Mouse (Mus musculus): ENCODE data around the gene Polr2b.

Gene Polr2b

DNA sequence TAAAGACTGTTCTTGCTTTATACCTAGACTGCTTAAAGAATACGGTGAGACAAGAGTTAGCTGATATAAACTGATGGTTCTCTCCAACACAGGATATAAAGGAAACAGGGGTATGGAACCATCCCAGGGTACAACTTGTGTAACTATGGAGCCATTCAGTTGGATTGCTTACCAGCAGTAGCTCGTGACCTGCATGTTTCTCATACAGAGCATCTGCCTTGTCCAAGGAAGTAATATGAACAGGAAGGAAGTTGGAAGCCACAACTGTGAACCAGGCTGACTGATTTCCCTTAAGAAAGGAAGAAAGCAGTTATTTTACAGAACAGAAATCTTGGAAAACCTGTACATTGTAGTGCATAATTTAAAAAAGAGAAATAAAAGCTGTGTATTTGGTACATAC is 10.5 kb upstream of the Polr2b start:
- DNase-seq (ENCODE audit: low spot score) = no peak

DNA sequence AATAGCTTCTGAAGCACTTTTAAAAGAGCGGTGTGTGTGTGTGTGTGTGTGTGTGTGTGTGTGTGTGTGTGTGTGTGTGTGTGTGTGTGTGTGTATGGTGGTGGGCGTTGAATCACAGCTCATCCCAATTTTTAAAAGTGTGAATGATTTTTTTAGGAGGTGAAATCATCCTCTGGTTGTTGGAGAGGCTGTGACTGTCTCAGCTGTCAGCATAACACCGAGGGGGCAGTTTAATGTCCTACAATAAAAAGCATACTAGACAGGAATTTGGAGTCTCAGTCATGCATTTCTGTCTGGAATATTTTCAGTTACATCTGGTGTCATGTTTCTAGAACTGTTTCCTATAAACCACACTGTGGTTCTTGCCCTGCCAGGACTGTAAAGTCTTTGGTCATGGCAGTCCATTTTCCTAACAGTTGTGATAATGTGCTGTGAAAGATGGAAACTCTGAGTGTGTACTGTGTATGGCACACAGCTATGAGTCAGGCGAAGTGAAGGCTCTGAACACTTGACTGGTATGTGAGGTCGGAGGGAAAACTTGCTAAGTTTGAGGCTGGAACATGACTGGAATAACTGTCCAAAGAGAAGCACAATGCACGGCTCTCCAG is 8.5 kb upstream of the Polr2b start:
- DNase-seq (ENCODE audit: low spot score) = no peak

DNA sequence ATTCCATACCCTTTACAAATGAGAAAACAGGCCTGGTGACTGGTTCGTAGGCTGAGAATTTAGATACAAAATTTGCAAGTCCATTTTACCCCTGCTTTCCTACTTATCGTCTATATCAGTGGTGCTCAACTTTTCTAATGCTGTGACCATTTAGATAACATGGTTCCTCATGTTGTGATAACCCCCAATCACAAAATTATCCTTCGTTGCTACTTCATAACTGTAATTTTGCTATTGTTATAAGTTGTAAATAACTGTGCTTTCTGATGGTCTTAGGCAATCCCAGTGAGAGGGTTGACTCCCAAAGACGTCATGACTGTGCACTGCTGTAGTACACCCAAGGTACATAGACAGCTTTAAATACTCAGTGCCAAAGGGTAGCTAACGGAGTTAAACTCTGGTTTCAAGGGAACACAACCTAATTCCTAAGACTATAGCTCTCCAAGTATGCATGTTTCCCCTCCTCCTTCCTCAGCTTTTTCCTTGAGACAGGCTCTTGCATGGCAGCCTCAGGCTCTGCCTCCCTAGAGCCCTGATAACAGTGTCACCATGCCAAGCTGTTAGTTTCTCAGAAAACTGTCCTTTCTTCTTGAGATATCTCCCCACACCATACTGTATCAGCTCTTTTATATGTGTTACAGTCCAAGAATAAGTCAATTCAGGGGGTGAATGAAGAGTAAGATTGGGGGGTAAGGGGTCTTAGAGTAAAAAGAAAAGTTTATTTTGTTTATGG is 2.0 kb upstream of the Polr2b start:
- DNase-seq (ENCODE audit: low spot score) = no peak

DNA sequence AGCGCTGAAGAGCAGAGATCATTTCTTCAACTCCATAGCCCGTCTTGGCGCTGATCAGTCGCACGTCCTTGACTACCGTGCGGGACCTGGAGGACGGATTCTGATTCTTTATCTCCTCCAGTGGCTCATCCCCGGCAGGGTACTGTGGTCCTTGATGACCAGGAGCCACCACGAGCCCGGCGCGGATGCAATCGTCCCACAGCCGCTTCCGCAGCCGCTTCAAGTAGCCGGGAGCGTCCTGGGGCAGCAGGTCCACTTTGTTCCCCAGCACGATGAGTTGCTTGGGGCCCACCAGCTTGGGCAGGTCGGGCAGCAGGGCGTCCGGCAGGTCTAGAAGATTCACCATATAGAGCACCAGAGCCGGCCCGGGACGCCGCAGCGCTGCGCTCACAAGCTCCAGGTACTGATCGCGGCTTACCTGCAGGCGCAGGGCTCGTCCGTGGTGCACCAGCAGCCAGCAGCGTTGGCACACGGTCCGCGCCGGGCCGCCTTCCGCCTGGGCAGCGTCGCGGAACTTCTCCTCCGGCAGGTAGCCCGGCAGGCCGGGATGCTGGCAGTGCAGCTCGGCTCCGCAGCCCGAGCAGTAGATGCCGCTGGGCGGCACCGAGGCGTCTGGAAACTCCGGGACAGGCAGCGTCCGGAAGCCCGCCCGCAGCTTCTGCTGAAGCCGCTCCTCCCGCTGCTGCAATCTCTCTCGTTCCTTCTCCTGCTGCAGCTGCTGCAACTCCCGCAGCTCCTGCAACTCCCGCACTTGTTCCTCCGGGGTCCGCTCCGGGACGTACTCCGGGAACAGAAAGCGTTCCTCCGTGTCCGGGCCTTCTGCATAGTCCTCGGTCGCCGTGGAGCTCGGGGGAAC is 668 bp upstream of the Polr2b start:
- DNase-seq (ENCODE audit: low spot score) = no peak

DNA sequence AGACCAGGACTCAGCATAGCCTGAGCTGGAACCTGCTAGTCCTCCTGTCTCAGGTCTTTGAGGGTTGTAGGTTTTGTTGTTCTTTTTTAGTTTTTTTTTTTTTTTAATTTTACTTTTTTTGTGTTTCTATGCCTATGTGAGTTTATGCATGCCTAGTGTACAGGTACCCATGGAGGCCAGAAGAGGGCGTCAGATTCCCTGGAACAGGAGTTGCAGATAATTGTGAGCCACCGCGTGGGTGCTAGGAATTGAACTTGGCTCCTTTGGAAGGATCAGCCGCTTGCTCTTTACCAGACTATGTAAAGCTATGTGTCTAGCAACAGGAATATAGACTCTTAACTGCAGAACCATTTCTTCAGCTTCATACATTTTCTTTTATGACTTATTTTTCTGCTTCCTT is 4.3 kb downstream of the Polr2b start:
- DNase-seq (ENCODE audit: low spot score) = no peak

DNA sequence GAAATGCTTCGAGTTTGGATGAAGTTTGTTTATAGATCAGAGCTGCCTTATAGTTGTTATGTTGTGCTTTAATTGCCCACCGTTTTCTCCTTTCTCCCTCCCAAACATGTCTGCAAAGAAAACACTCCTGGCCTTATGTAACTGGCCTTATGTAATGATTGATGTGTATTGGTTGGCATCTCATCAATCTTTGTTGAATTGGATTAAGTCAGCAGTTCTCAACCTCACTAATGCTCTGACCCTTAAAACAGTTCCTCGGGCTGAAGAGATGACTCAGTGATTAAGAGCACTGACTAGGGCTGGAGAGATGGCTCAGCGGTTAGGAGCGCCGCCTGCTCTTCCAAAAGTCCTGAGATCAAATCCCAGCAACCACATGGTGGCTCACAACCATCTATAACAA is 5.0 kb downstream of the Polr2b start:
- no peak for DNase-seq (ENCODE audit: low spot score)

DNA sequence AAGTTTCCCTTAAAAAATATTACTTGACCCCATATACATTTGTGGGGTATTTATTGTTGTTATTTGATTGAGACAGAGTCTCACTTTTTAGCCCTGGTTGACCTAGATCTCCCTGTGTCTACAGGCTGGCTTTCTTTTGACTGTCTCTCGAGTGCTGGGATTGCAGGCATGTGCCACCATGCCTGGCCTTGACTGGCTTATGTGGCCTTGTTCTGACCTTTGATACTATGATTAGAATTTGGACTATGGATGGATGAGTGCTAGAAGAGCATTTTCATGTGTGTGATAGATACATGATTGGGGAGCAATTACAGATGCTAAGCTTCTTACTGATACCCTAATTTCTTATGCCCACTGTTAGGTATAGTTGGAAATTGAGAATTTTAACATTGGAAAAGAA is 15.0 kb downstream of the Polr2b start:
- DNase-seq (ENCODE audit: low spot score) = no peak

DNA sequence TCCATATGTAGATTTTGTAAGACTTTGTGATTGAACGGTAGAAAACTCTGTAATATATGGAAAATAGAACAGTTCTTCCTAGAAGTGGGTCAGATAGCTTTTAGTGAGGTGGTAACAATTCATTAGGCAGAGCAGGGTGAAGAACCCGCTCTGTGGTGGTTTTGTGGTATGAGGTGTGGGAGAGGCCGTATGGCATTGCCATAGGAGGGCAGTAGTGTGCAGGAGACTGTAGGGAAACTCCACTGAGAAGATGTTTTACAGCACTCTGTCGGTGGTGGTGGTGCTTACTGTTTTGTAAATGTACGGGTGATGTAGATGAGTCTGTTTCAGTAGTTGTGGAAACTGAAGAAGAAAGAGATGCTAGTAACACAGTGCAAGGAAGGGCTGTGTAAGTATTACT is 20.2 kb downstream of the Polr2b start:
- DNase-seq (ENCODE audit: low spot score) = no peak

DNA sequence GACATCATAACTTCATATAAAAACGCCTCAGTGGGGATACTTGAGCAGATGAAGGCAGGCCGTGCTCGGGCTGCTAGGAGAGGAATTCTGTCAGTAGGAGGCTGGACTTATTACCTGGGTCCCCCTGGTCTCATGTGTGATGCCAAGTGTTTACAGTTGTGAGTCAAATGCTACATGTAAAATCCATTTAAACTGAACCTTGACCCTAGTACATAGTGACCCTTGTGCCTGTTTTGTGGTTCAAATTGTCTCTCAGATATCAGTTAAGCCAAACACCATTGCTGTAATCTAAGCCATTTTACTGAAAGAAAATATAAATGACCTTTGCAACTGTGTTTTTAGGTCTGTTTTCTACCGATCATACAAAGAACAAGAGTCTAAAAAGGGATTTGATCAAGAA is 30.1 kb downstream of the Polr2b start:
- DNase-seq (ENCODE audit: low spot score) = no peak

DNA sequence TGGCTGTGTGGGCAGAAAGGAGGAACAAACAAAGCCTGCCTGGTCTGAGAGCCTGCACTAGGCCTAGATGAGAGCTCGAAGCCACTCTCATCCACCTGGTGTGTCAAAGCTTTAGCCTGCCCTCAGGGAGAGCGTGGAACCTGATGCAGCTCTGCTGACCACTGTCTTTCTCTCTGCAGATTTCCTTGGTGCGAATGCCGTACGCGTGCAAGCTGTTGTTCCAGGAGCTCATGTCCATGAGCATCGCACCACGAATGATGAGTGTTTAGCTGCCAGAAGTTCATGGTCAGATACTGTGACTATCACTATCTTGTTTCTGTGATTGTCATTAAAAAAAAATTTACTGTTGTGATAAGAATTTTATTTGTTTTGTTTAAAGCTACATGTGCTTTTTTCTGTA is 39.0 kb downstream of the Polr2b start:
- DNase-seq (ENCODE audit: low spot score) = no peak

DNA sequence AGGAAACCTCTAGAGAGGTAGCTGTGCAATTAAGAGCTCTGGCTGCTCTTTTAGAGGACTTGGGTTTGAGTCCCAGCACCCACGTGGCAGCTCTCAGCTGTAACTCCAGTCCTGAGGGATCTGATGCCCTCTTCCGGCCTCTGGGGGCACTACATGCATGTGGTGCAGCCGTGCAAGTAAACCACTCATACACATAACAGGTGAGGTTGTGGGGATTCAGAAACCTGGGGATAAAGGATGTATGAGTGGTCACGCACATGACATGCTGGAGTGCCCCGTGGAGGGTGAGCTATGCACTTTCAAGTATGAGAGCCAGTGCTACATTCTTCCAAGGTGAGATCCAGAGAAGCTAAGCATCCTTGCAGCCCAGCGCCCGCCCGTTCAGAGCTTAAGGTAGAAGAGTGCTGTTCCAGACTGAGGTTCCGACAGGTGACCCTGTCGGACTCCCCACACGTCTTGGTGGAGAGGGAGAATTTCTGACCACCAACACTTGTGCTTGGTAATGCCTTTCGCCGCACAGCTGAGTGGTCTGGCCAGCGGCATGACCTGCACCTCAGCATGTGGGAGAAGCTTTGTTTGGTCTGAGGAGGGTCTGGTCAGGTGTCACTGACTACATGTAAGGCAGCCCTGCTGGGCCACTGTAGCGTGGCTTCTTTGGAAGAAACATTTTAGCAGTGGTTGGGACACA is 40.2 kb downstream of the Polr2b start:
- no peak for DNase-seq (ENCODE audit: low spot score)

DNA sequence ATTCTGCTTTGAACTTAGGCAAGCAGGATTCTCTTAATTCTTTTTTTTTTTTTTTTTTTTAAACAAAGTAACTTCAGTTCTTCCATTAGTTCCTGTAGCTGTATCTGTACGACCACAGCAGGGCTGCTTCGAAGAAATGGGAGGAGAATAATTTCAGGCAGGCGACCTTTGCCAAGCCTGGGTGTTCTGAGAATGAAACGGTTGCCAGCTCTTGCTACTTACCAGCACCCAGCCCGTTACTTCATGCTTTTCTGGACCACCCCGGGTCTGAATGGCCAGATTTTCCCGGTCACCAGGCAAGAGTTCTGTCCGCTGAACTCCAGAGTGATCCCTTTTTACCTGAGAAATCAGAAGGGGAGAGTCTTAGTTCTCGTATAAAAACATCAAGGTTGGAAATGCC is 41.7 kb downstream of the Polr2b start:
- DNase-seq (ENCODE audit: low spot score) = no peak

DNA sequence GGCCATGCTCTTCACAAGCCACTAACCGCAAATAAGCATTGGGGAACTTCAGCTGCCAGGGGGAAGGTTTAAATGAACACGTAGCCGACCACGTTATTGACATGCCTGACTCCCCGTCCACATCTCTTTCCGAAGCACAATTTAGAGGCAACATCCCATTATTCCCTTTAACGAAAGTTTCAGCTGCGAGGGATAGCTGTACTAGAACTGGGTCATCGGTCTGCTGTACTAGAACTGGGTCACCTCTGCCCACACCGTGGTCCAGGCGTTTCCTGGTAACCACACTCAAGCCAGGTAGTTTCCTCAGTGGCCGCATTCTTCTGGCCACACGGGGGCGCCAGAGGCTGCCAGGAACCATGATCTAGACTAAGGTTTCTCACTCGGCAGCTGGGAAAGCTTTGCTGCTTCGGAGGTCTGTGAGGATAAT is 44.4 kb downstream of the Polr2b start:
- DNase-seq (ENCODE audit: low spot score) = peak; percentile 82

DNA sequence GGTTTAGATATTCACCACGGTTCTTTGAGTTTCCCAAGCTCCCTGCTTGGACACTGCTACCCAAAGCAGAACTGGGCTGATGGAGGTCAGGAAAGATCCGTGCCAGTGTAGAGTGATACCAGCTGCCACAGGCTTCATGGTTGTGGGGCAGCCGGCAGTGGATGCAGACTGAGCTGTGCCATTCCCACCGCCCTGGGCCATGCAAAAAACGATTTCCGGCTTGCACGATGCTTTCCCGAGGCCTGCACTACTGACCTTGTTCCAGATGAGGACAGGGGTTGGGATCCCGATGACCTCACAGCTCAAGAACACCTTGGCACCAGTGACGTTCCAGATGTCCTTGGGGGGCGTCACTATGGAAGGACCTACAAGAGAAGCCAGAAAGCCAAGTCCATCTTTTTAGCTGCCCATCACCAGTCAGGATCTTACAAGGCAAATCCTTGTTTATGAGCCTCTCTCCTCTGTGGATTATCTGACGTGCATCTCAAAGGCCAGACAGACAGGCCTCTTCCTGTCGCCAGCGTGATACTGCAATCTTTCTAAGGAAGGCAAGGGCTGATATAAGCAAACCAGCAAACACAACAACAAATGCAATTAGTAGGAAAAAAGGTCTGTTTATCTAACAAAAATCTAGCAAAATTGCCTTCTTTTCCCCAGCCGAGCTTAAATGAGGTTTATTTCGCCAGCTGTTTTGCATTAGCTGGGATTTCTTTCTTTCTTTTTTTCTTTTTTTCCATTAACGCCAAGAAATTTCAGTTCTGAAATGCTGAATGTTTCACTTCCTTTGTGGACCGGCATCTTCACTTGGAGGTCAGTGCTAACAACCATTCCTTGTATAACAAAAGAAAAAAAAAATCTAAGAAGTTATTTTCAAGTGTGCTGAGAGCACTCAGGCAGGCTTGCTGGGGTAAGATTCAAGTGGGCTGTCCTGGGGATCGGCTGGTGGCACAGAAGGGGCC is 45.6 kb downstream of the Polr2b start:
- DNase-seq (ENCODE audit: low spot score) = no peak

DNA sequence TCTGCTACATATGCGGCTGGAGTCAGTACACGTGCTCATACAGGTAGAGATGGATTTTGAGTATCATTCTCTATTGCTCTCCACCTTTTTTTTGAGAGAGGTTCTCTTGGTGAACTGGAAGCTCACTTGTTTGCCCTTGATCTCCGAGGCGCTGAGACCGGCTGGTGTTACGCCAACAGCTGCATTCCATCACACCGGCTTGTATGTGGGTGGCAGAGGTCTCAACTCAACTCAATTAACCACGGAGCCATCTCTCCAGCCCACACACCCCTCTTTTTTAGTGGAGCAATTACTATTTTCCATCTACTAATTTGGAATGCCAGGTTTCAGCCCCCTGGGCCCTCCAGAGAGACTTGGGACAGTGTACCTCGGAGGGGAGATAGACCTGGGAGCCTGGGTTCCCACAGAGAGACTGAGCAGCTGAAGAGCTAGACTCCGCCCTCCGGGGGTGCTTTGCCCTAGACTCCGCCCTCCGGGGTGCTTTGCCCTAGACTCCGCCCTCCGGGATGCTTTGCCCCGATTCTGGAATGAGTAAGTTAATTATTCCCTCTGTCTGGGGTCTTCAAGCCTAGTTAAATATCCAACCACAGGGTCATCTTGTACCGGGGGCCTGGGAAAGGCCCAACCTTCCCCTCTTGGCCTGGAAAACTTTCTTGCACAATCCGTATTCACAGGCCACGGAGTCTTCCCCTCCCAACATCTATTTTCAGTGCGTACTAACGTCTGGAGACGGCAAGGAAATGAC is 47.6 kb downstream of the Polr2b start:
- no peak for DNase-seq (ENCODE audit: low spot score)

DNA sequence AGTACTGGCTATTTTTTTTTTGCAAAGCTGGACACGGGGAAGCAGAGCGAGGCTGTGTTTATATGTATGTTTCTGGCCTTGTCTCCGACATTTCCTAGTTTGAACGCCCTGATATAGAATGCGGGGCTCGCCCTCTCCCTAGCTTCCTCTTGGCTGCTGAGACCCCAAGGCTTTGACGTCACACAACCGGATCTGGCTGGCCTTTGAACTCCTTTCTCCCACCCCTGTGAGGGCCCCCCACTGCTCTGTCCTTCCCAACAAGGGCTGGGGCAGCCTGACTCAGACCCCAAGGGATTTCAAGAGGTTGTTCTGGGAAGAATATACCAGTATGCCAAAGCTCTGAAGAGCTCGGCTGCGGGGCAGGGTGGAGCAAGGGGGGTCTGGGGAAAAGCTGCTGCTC is 48.4 kb downstream of the Polr2b start:
- no peak for DNase-seq (ENCODE audit: low spot score)

DNA sequence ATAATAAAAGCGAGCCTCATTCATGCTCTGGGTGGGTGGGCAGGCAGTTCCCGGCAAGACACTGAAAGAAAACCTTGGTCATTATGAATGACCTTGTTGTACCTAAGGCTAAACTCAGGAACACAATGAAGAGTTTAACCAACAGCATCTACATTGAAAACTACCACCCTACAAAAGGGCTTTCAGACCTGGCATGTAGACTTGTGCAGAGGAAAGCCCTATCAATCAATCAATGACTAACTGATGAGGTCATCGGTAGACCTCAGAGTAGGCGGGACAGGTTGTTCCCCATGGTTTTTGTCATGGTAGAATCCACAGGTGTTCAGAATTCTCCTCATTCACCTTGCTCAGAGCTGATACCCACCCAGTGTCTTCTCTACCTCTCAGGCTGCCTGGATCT is 50.0 kb downstream of the Polr2b start:
- DNase-seq (ENCODE audit: low spot score) = no peak

DNA sequence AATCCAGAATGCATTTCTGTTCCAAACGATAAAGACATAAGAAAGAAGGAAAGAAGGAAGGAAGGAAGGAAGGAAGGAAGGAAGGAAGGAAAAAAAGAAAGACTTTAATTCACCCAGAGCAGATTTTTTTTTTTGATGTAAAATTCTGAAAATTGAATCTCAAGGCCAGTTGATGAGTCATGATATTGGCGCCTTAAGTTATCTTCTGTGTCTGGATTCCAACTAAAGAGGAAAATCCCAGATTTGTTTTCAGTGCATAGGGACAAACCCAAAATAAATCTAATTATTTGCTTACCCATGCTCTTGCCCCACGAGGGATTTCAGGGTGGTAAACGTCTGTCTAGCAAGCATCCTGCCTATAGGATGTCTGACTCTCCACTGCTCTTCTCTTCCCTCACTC is 51.1 kb downstream of the Polr2b start:
- no peak for DNase-seq (ENCODE audit: low spot score)

DNA sequence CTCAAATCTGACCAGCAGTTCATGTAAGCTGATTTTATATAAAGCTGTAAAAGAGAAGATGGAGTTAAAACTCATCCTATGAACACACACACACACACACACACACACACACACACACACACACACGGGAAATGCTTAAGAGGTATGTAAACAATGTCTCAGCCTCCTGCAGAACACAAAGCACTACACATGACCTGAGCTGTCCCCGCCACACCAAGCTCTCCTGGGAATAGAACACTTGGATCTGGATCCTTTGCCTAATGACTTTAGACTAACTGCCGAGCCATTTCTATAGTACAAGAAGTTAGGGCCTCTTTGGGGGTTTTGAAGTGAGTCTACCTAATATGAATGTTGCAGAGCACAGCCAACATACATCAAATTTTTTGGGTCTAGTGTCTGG is 52.2 kb downstream of the Polr2b start:
- no peak for DNase-seq (ENCODE audit: low spot score)

DNA sequence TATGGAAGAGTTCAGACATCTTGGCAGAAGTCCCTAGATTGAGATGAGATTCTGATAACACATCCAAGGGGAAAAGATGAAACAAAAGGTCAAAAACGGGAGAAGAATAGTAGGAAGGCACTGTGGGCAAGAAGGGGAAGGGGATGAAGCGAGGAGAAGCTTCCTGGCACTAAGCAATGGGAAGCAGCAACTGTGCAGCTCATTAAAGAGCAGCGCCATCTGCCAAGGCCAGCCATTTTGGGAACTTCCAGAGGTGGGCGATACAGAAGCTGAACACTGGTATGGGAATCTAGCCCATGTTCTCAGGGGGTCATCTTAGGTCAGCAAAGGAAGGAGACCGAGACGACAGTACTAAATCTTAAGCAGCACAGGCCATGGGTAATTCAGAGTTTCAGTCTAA is 53.7 kb downstream of the Polr2b start:
- DNase-seq (ENCODE audit: low spot score) = no peak
